Mouse (Mus musculus) limb, embryonic 15.5 days (tissue): ENCODE data around the gene 3110009E18Rik. TPM values are rescaled to one million over a fixed set of nuclear protein-coding genes. Genes with fewer than 3 reads are reported as not detected.

Experiments used
- ATAC-seq: fragments of 200-750 bp; cut with Nextera tagmentation; 2 replicates; pipeline ENCODE4 v1.8.0; 2017; ENCODE audit warnings: low read depth, moderate TSS enrichment; ENCODE audit not compliant: insufficient number of reproducible peaks, low FRiP score, low TSS enrichment
- H3K27ac ChIP-seq: fragments of 300-500 bp; sonication (generic); 2 replicates; pipeline ENCODE4 v1.5.1; 2015; ENCODE audit warnings: moderate library complexity, mild to moderate bottlenecking, inconsistent platforms
- H3K27me3 ChIP-seq: fragments of 300-500 bp; sonication (generic); 2 replicates; pipeline ENCODE4 v1.6.1; 2015; ENCODE audit warnings: inconsistent platforms
- H3K36me3 ChIP-seq: fragments of 300-500 bp; sonication (generic); 2 replicates; pipeline ENCODE4 v1.6.1; 2015; ENCODE audit warnings: inconsistent platforms
- H3K4me1 ChIP-seq: fragments of 300-500 bp; sonication (generic); 2 replicates; pipeline ENCODE4 v1.6.1; 2015; ENCODE audit warnings: inconsistent platforms
- H3K4me2 ChIP-seq: fragments of 300-500 bp; sonication (generic); 2 replicates; pipeline ENCODE4 v1.6.1; 2015; ENCODE audit warnings: mild to moderate bottlenecking, inconsistent platforms
- H3K4me3 ChIP-seq: fragments of 300-500 bp; sonication (generic); 2 replicates; pipeline ENCODE4 v1.5.1; 2015; ENCODE audit warnings: mild to moderate bottlenecking, inconsistent platforms
- H3K9ac ChIP-seq: fragments of 300-500 bp; sonication (generic); 2 replicates; pipeline ENCODE4 v1.6.1; 2015; ENCODE audit warnings: inconsistent platforms
- H3K9me3 ChIP-seq: fragments of 300-500 bp; sonication (generic); 2 replicates; pipeline ENCODE4 v1.6.1; 2016; ENCODE audit warnings: inconsistent platforms
- WGBS: fragments of 180-500 bp; shearing (Covaris S2); methylation state at CpG from one replicate; pipeline ENCODE4 v1.1.7; 2015; 5-methylcytosine and 5-hydroxymethylcytosine counted together
- polyA plus RNA-seq: library from polyadenylated mRNA; unstranded; fragments of >200 nt; fragmentation: Nextera tagmentation; extraction: Ambion mirVana; gene quantifications from 2 replicates; pipeline ENCODE4 v1.2.1, GENCODE M21; 2015

3110009E18Rik gene
- polyA plus RNA-seq, 1 experiment from 2014 or later: 17.4 TPM

- no peak overlapping the region for H3K27ac ChIP-seq
- H3K9ac ChIP-seq: no peak overlapping the region
- no peaks in the 10 kb centered on the region for H3K9me3 ChIP-seq
- no peaks in the 10 kb centered on the region for H3K27me3 ChIP-seq
- ATAC-seq: no peak
- H3K4me2 ChIP-seq: no peak overlapping the region
- peaks cover 3% of the 10 kb centered on the region; the same call in 1 of the 2 replicates for H3K4me1 ChIP-seq
- WGBS: 90% methylated on average over 5 of the region's 5 CpGs
- H3K36me3 ChIP-seq: no peaks in the 10 kb centered on the region
- no peak overlapping the region for H3K4me3 ChIP-seq
These were observed 40.5 kb downstream of the 3110009E18Rik start for GRCm38 (mm10) chr1:120161502-120161901.

DNA sequence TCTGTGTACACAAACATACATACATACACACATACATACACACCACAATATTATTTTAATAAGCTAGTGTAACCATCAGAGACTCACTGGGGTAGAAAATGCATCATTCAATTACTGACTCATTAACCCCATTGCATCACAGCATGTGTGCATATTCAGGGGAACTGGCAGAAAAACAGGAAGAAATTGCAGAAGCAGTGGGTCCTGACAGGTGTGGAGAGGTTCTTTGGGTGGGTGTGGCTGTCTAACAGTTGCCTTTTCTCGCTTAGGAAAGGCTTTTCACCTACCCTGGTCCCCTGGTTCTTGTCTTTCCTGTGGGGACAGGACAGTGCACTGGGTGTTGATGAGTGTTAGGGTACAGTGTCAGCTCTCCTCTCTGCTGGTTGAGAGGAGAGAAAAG, 41.6 kb downstream of the 3110009E18Rik start:
- no peaks in the 10 kb centered on the region for H3K9me3 ChIP-seq
- H3K9ac ChIP-seq: no peak overlapping the region
- 61% methylated on average over 1 of the region's 1 CpGs for WGBS
- ATAC-seq: no peak
- no peak overlapping the region for H3K4me3 ChIP-seq
- H3K27ac ChIP-seq: no peak overlapping the region
- no peak overlapping the region for H3K4me2 ChIP-seq
- H3K36me3 ChIP-seq: no peaks in the 10 kb centered on the region
- peaks cover 3% of the 10 kb centered on the region; the same call in 1 of the 2 replicates for H3K4me1 ChIP-seq
- H3K27me3 ChIP-seq: no peaks in the 10 kb centered on the region

DNA sequence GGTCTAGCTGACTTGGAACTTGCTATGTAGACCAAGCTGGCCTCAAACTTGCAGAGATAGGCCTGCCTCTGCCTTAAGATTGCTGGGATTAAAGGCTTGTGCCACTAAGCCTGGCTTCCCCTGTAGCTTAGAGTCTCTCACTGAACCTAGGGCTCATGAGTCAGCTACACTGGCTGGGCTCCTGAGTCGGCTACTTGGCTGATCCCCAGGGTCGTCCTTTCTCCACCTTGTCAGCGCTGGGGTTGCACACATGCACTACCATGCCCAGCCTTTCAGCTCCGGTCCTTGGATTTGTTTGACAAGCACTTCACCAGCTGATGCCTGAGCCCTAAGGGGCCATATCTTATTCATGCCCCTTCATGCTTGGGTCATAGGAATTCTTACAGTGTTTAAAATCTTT, 47.0 kb downstream of the 3110009E18Rik start:
- Histone ChIP-seq H3K4me2 (no peak overlapping the region), H3K27ac (no peak overlapping the region), H3K4me1 (no peaks in the 10 kb centered on the region), H3K27me3 (no peaks in the 10 kb centered on the region), H3K4me3 (no peak overlapping the region), H3K9ac (no peak overlapping the region), H3K9me3 (no peaks in the 10 kb centered on the region), H3K36me3 (no peaks in the 10 kb centered on the region)
- ATAC-seq: no peak
- 61% methylated on average over 4 of the region's 4 CpGs for WGBS

GRCm38 (mm10) chr1:120168674-120169073, 47.7 kb downstream of the 3110009E18Rik start:
- Histone ChIP-seq H3K27ac (no peak overlapping the region), H3K27me3 (no peaks in the 10 kb centered on the region), H3K9ac (no peak overlapping the region), H3K36me3 (no peaks in the 10 kb centered on the region), H3K4me1 (no peaks in the 10 kb centered on the region), H3K9me3 (no peaks in the 10 kb centered on the region), H3K4me3 (no peak overlapping the region), H3K4me2 (no peak overlapping the region)
- no peak for ATAC-seq
- 71% methylated on average over 7 of the region's 7 CpGs for WGBS

DNA sequence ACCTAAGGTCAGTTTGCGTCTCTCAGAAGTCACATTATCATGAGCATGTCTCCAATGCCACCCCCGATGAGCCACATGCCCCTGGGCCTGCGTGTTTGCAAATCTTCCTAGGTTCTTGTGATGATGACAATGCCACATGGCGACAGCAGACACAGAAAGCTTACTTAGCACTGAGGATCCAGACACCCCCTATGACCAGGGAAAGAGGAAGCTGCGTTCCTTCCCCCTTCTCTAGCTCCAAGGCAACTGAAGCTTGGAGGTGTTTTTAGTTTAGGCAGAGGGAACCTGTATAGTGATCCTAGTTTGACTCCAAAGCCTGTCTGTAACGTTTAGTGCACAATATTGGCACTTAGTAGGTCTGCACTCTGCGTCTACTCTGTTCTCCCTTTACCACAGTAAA, 49.3 kb downstream of the 3110009E18Rik start:
- H3K4me2 ChIP-seq: no peak overlapping the region
- no peak for ATAC-seq
- no peaks in the 10 kb centered on the region for H3K36me3 ChIP-seq
- H3K9me3 ChIP-seq: no peaks in the 10 kb centered on the region
- no peaks in the 10 kb centered on the region for H3K4me1 ChIP-seq
- H3K9ac ChIP-seq: no peak overlapping the region
- no peak overlapping the region for H3K4me3 ChIP-seq
- H3K27ac ChIP-seq: no peak overlapping the region
- no peaks in the 10 kb centered on the region for H3K27me3 ChIP-seq
- WGBS: 76% methylated on average over 7 of the region's 7 CpGs

- ATAC-seq: no peak
- H3K36me3 ChIP-seq: no peaks in the 10 kb centered on the region
- H3K4me2 ChIP-seq: no peak overlapping the region
- H3K4me3 ChIP-seq: no peak overlapping the region
- whole genome bisulfite sequencing: 50% methylated on average over 5 of the region's 5 CpGs
- no peaks in the 10 kb centered on the region for H3K27me3 ChIP-seq
- H3K9me3 ChIP-seq: no peaks in the 10 kb centered on the region
- no peak overlapping the region for H3K9ac ChIP-seq
- H3K4me1 ChIP-seq: no peaks in the 10 kb centered on the region; the same call in 1 of the 2 replicates
- H3K27ac ChIP-seq: no peak overlapping the region
These were observed 51.0 kb downstream of the 3110009E18Rik start for GRCm38 (mm10) chr1:120171819-120172521.

DNA sequence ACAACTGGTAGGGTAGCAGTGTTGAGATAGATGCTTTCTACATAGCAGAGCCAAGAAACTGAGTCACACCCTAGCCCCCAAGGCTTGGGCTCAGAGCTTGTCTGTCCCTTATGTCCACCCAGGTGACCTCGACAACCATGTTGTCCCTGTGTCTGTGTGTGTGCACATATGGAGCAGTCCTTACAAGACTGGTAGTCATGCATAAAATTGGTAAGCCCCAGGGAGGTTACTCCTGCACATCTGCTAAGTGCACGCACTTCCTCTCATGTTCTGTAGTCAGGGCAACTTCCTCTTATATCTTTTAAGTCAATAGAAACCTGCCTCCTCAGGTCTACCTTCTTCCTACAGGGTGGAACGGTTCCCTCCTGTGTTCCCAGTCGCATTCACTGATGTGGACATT, 54.0 kb downstream of the 3110009E18Rik start:
- H3K4me2 ChIP-seq: no peak overlapping the region
- H3K4me3 ChIP-seq: no peak overlapping the region
- no peaks in the 10 kb centered on the region for H3K36me3 ChIP-seq
- 76% methylated on average over 4 of the region's 4 CpGs for WGBS
- H3K9ac ChIP-seq: no peak overlapping the region
- H3K9me3 ChIP-seq: no peaks in the 10 kb centered on the region
- H3K4me1 ChIP-seq: no peaks in the 10 kb centered on the region; the same call in 1 of the 2 replicates
- no peaks in the 10 kb centered on the region for H3K27me3 ChIP-seq
- ATAC-seq: no peak
- H3K27ac ChIP-seq: no peak overlapping the region

- Histone ChIP-seq H3K9ac (no peak overlapping the region), H3K36me3 (no peaks in the 10 kb centered on the region), H3K4me1 (no peaks in the 10 kb centered on the region; the same call in 1 of the 2 replicates), H3K27me3 (no peaks in the 10 kb centered on the region), H3K27ac (no peak overlapping the region), H3K9me3 (no peaks in the 10 kb centered on the region), H3K4me2 (no peak overlapping the region), H3K4me3 (no peak overlapping the region)
- no peak for ATAC-seq
- WGBS: 18% methylated on average over 14 of the region's 14 CpGs
These were observed 55.3 kb downstream of the 3110009E18Rik start for GRCm38 (mm10) chr1:120176313-120176712.

GRCm38 (mm10) chr1:120177141-120177540, 56.2 kb downstream of the 3110009E18Rik start:
- 86% methylated on average over 8 of the region's 8 CpGs for WGBS
- H3K9ac ChIP-seq: no peak overlapping the region
- no peaks in the 10 kb centered on the region for H3K27me3 ChIP-seq
- no peaks in the 10 kb centered on the region for H3K36me3 ChIP-seq
- H3K4me3 ChIP-seq: no peak overlapping the region
- H3K4me1 ChIP-seq: no peaks in the 10 kb centered on the region; the same call in 1 of the 2 replicates
- no peak for ATAC-seq
- no peaks in the 10 kb centered on the region for H3K9me3 ChIP-seq
- no peak overlapping the region for H3K4me2 ChIP-seq
- no peak overlapping the region for H3K27ac ChIP-seq

DNA sequence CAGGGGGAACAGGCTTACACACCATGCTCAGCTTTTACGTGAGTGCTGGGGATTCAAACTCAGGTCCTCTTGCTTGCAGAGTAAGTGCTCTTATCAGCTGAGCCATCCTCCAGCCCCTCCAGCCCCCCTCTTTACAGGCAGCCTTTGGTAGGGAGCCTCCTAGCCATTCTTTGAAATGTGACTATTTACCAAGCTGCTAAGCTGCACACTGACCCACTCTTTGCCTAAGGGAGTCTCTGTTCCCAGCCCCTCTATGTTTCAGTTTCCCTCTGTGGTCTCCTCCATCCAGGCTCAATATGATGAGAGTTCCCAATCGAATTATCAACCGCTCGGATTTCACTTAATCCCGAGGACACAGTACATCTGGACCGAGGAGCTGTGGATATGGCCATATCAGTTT, 65.2 kb downstream of the 3110009E18Rik start:
- Histone ChIP-seq H3K36me3 (no peaks in the 10 kb centered on the region), H3K9me3 (no peaks in the 10 kb centered on the region), H3K9ac (no peak overlapping the region), H3K4me3 (no peak overlapping the region), H3K4me2 (no peak overlapping the region), H3K4me1 (no peaks in the 10 kb centered on the region), H3K27ac (no peak overlapping the region), H3K27me3 (no peaks in the 10 kb centered on the region)
- WGBS: 60% methylated on average over 6 of the region's 6 CpGs
- ATAC-seq: no peak

DNA sequence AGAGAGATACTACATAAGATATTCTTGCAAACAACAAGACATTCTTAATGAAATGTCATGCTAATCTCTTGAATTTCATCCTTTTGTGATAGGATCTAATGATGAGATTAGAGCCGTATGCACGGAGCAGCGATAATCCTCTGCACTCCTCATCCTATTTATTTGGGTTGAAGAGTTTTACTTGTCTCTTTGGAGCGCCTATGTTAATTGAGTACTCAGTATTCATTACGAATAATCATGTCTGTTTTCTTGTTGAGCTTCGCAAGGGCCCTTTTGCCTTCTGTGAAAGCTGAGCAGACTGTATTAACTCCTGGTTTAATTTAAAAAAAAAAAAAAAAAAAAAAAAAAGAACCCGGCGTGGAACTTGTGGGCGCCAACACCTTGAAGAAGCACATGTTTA, 65.7 kb downstream of the 3110009E18Rik start:
- Histone ChIP-seq H3K27ac (no peak overlapping the region), H3K4me3 (no peak overlapping the region), H3K36me3 (no peaks in the 10 kb centered on the region), H3K9me3 (no peaks in the 10 kb centered on the region), H3K27me3 (no peaks in the 10 kb centered on the region), H3K4me2 (no peak overlapping the region), H3K9ac (no peak overlapping the region), H3K4me1 (no peaks in the 10 kb centered on the region)
- ATAC-seq: no peak
- WGBS: 67% methylated on average over 9 of the region's 9 CpGs

DNA sequence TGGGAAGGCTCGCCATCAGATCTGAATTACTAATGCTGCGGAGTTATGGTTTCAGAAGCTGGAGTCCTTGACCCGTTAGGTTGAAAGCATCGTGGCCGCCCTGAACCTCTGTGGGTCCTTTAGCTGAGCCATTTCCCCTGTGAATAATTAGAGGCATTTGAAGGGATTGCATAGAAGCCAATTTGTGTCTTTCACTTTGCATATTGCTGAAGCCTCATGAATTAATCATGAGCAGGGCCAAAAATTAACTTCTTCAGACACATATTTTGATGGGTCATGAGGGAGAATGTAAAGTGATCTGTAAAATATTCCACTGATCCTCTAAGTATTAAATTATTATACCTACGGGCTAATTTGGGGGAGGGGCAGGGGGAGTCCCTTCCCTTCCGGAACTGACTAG, 66.1 kb downstream of the 3110009E18Rik start:
- WGBS: 72% methylated on average over 7 of the region's 7 CpGs
- no peak for ATAC-seq
- Histone ChIP-seq H3K27me3 (no peaks in the 10 kb centered on the region), H3K9ac (no peak overlapping the region), H3K36me3 (no peaks in the 10 kb centered on the region), H3K27ac (no peak overlapping the region), H3K4me3 (no peak overlapping the region), H3K9me3 (no peaks in the 10 kb centered on the region), H3K4me1 (no peaks in the 10 kb centered on the region), H3K4me2 (no peak overlapping the region)

DNA sequence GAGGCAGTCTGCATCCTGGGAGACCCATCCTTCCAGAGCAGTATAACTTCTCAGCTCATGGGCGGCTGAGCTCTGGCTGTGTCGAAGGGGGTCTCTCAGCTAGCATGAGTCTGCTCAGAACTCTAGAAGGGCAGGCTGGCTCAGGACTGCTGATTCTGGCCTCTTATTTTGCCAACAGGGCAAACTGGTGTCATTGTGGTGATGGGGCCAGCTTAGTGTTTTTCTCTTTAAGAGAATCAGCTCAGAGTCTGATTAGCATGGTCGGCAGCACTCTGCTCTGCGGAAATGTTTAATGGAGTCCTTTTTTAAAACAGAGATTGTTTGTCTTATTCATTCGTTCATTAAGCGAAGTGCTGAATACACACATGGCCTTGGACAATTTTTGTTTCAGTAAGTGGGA, 68.2 kb downstream of the 3110009E18Rik start:
- H3K27me3 ChIP-seq: no peaks in the 10 kb centered on the region
- H3K36me3 ChIP-seq: no peaks in the 10 kb centered on the region
- WGBS: 85% methylated on average over 6 of the region's 6 CpGs
- H3K4me3 ChIP-seq: no peak overlapping the region
- H3K9ac ChIP-seq: no peak overlapping the region
- H3K4me1 ChIP-seq: no peaks in the 10 kb centered on the region
- no peak for ATAC-seq
- no peaks in the 10 kb centered on the region for H3K9me3 ChIP-seq
- H3K4me2 ChIP-seq: no peak overlapping the region
- H3K27ac ChIP-seq: no peak overlapping the region
